Mouse (Mus musculus): Measurements from ENCODE around the gene Eea1. TPM values are rescaled to one million over a fixed set of nuclear protein-coding genes. Genes with fewer than 3 reads are reported as not detected.

Eea1 gene
- 108 TPM for polyA plus RNA-seq (2014; fragmentation: Illumina TruSeq; extraction: RNeasy Lipid Tissue Mini Kit (QIAGEN cat#74804); ENCODE audit: low read depth, low replicate concordance)

GRCm38 (mm10) chr10:95940046-95940900, at the start of gene Eea1:
Gene Eea1 (plus strand): TSS chr10:95940650.

Other genes starting within 250 kb of the Eea1 start
- not detected for gene Gm33543, start 97.7 kb upstream of the Eea1 start, polyA plus RNA-seq (2014; fragmentation: Illumina TruSeq; extraction: RNeasy Lipid Tissue Mini Kit (QIAGEN cat#74804); ENCODE audit: low read depth, low replicate concordance)
- gene Gm5426, start 196.0 kb downstream of the Eea1 start, polyA plus RNA-seq (2014; fragmentation: Illumina TruSeq; extraction: RNeasy Lipid Tissue Mini Kit (QIAGEN cat#74804); ENCODE audit: low read depth, low replicate concordance): not detected